Mouse (Mus musculus) forebrain, embryonic 14.5 days (tissue): ENCODE measurements at regions not wholly inside any gene's neighbourhood (a gene's known extent, or its start where the extent isn't known, plus 50 kb on each side); places are given as distances from the start of the nearest gene placed in this dataset.
"Not testable (repeated sequence)": the region's sequence is repeated elsewhere in the genome, so short reads cannot be mapped to it uniquely, and the experiment has no call there.

Experiments used
- ATAC-seq: fragments of 200-750 bp; cut with Nextera tagmentation; 2 replicates; pipeline ENCODE4 v1.8.0; 2017; ENCODE audit warnings: mild to moderate bottlenecking, moderate library complexity
- DNase-seq: peaks from one replicate; pipeline ENCODE4 v3.0.0-alpha.2; 2015; ENCODE audit warnings: low spot score
- H3K27ac ChIP-seq: fragments of 300-500 bp; sonication (generic); 2 replicates; pipeline ENCODE4 v1.5.1; 2014; ENCODE audit warnings: low read depth, mild to moderate bottlenecking, control low read depth, low read length, moderate library complexity
- H3K27me3 ChIP-seq: fragments of 300-500 bp; sonication (generic); replicated peaks from 2 replicates; pipeline ENCODE4 v1.6.1; 2014; ENCODE audit warnings: low read length, control low read depth, mixed read lengths; ENCODE audit not compliant: control insufficient read depth, insufficient read depth
- H3K36me3 ChIP-seq: fragments of 300-500 bp; sonication (generic); 2 replicates; pipeline ENCODE4 v1.6.1; 2014; ENCODE audit warnings: low read length, control low read depth; ENCODE audit not compliant: control insufficient read depth, insufficient read depth
- H3K4me1 ChIP-seq: fragments of 300-500 bp; sonication (generic); 2 replicates; pipeline ENCODE4 v1.6.1; 2014; ENCODE audit warnings: antibody characterized with exemption, low read length, control low read depth; ENCODE audit not compliant: control insufficient read depth, insufficient read depth
- H3K4me2 ChIP-seq: fragments of 300-500 bp; sonication (generic); 2 replicates; pipeline ENCODE4 v1.6.1; 2014; ENCODE audit warnings: mild to moderate bottlenecking, control low read depth, low read length
- H3K4me3 ChIP-seq: fragments of 300-500 bp; sonication (generic); 2 replicates; pipeline ENCODE4 v1.5.1; 2014; ENCODE audit warnings: low read depth, low read length, control low read depth
- H3K9ac ChIP-seq: fragments of 300-500 bp; sonication (generic); 2 replicates; pipeline ENCODE4 v1.6.1; 2014; ENCODE audit warnings: mild to moderate bottlenecking, low read length, control low read depth, moderate library complexity
- H3K9me3 ChIP-seq: fragments of 300-500 bp; sonication (generic); replicated peaks from 2 replicates; pipeline ENCODE4 v1.6.1; 2016; ENCODE audit warnings: low read length, control low read depth, mixed read lengths; ENCODE audit not compliant: control insufficient read depth
- WGBS: fragments of 180-500 bp; shearing (Covaris S2); extraction: QIAGEN DNeasy Blood & Tissue Kit; methylation state at CpG from one replicate; pipeline ENCODE4 v1.1.7; 2014; 5-methylcytosine and 5-hydroxymethylcytosine counted together

DNA sequence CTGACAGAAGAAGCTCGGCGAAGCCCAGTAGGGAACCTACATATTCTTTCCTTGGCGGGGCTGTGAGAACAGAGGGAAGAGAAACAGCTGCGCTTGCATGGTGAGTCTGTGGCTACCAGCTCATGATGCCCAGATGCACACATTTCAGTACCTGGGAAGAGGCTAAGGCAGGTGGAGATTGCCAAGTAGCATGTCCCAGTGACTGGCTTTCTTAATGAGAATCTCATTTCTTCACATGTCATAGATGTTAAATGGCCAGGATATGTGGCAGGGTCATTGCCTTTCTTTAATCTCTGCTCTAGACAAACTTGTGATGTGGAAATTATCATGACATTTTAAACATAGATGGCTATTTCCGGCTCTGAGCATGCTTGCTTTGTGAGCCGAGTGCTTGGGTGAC lies 109.5 kb upstream of the Tns3 start:
- DNase-seq (no peak), ATAC-seq (no peak)
- Histone ChIP-seq H3K36me3 (no peaks in the 10 kb centered on the region), H3K27ac (no peak overlapping the region), H3K27me3 (no peaks in the 10 kb centered on the region), H3K4me3 (no peak overlapping the region), H3K9me3 (no peaks in the 10 kb centered on the region), H3K4me1 (no peaks in the 10 kb centered on the region), H3K9ac (no peak overlapping the region), H3K4me2 (no peak overlapping the region)
- WGBS, result 86% methylated on average over 6 of the region's 6 CpGs

DNA sequence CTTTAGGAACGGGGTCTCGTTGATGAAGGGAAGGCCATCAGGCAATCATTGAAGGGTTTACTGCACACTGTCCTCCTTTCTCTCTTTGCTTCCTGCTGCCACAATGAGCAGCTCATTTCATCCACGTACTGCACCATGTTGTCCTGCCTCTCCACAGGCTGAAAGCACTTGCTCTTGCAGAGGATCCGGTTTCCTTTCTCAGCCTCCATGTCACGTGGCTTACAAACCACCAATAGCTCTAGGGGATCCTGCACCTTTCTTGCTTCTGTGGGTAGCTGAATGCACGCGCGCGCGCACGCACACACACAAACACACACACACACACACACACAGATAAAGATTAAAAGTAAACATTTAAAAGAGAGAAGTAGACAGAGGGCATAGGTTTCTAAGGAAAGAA lies 108.9 kb upstream of the Tns3 start:
- Histone ChIP-seq H3K27ac (no peak overlapping the region), H3K9ac (no peak overlapping the region), H3K4me1 (no peaks in the 10 kb centered on the region), H3K27me3 (no peaks in the 10 kb centered on the region), H3K4me2 (no peak overlapping the region), H3K36me3 (no peaks in the 10 kb centered on the region), H3K4me3 (no peak overlapping the region), H3K9me3 (no peaks in the 10 kb centered on the region)
- WGBS, result 83% methylated on average over 11 of the region's 11 CpGs
- DNase-seq (no peak), ATAC-seq (no peak)

DNA sequence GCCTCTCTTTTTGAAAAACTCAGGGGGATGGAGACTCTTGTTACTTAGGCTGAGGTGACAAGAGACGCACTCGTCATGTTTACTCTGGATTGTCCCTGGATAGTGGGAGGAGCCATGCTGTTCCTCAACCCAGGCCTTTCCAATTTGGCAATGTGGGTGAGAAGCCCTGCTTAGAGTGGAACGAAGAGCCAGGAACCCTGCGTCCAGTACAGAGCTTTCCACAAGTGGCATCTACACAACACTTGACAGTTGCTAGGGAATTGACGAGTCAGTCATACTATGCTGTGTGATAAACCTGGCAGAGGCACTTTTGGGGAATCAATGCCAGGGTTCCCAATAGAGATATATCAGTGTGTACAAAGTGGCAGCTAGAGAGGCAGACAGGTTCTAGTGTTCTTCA lies 108.2 kb upstream of the Tns3 start:
- ATAC-seq (no peak), DNase-seq (no peak)
- Histone ChIP-seq H3K9ac (no peak overlapping the region), H3K4me2 (no peak overlapping the region), H3K27ac (no peak overlapping the region), H3K27me3 (no peaks in the 10 kb centered on the region), H3K4me1 (no peaks in the 10 kb centered on the region), H3K4me3 (no peak overlapping the region), H3K36me3 (no peaks in the 10 kb centered on the region), H3K9me3 (no peaks in the 10 kb centered on the region)
- 84% methylated on average over 5 of the region's 5 CpGs for WGBS

DNA sequence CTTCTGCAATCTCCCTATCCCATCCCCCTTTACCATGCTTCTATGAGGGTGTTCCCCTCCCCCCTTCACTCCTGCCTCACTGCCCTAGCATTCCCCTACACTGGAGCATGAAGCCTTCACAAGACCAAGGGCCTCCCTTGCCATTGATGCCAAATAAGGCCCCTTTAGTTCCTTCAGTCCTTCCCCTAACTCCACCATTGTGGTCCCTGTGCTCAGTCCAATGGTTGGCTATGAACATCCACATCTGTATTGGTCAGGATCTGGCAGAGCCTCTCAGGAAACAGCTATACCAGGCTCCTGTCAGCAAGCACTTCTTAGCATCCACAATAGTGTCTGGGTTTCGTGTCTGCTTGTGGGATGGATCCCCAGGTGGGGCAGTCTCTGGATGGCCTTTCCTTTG lies 104.4 kb upstream of the Tns3 start:
- not testable (repeated sequence) for DNase-seq, H3K4me3 ChIP-seq, H3K36me3 ChIP-seq, ATAC-seq, H3K9me3 ChIP-seq, H3K4me2 ChIP-seq, H3K9ac ChIP-seq, H3K27me3 ChIP-seq, H3K27ac ChIP-seq, H3K4me1 ChIP-seq
- 44% methylated on average over 1 of the region's 1 CpGs for WGBS

DNA sequence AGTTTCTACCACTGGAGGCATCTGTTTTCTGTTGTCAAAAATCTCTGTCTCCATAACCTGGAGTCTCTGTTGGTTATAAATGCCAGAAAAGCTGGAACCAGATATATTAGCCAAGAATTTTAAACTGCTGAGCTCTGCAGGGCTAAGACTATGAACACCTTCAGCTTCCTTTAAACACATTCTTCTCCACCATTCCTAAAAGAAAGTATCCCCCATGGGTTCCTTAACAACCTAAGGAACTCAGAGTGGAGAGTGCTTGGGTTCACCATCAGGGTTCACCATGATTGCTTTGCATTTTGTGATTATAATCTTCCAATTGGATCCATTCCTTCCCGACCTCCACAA lies 101.2 kb upstream of the Tns3 start:
- Histone ChIP-seq H3K4me1 (no peaks in the 10 kb centered on the region), H3K27ac (no peak overlapping the region), H3K4me2 (no peak overlapping the region), H3K9me3 (no peaks in the 10 kb centered on the region), H3K4me3 (no peak overlapping the region), H3K27me3 (no peaks in the 10 kb centered on the region), H3K36me3 (no peaks in the 10 kb centered on the region), H3K9ac (no peak overlapping the region)
- DNase-seq (no peak), ATAC-seq (no peak)
- 82% methylated on average over 1 of the region's 1 CpGs for WGBS

DNA sequence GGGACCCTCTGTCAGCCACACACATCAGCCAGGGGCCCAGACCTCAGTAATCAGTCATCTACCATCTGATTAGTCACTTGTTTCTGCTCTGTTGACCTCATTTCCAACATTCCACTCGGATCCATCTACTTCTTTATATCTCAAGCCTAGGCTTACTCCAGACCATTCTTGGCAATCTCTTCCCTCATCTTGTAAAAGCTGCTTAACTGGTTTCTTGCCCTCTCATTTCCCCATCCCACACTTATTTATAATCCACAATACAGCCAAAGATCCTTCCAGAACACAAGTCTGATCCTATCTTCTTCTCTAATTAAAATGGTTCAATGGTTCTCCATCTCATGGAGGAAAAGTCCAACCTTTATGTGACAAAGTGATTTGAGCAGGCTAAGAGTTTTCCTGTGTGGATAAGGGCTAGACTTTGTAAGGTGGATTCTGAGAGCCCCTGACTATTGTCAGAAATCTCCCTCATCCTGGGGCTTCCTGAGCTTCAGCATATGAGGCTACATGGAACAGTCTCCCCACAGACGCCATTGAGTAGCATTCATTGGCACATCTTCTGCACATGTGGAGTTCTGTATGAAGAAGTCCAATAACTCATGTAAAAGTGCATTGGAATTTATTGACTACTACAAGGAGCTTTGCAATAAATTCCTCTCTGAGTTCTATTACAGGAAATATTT lies 100.7 kb upstream of the Tns3 start:
- ATAC-seq (no peak), DNase-seq (no peak)
- no peak overlapping the region for H3K4me3 ChIP-seq
- H3K4me1 ChIP-seq, result no peaks in the 10 kb centered on the region
- H3K4me2 ChIP-seq, result no peak overlapping the region
- H3K27ac ChIP-seq, result no peak overlapping the region
- H3K9me3 ChIP-seq, result no peaks in the 10 kb centered on the region
- no peak overlapping the region for H3K9ac ChIP-seq
- no peaks in the 10 kb centered on the region for H3K27me3 ChIP-seq
- 79% methylated on average over 2 of the region's 2 CpGs for WGBS
- no peaks in the 10 kb centered on the region for H3K36me3 ChIP-seq

DNA sequence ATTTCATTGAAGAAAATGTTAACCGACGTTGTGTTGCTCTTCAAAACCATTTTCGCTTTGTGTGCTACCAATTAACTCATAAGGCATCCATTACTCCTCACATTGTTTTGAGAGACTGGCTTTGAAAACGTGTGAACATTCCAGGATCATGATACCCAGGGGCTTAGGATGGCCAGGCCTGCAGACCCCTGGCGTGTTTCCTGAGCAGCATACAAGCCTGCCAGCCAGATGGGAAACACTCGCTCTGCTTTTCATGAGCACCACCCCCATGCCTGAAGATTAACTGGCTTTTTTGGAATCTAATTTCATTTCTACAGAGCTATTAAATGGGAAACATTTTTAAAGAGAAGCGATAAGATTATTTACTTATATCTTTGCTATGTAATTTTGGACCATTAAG lies 99.1 kb upstream of the Tns3 start:
- 73% methylated on average over 7 of the region's 7 CpGs for WGBS
- Histone ChIP-seq H3K36me3 (no peaks in the 10 kb centered on the region), H3K9ac (no peak overlapping the region), H3K4me3 (no peak overlapping the region), H3K4me1 (no peaks in the 10 kb centered on the region), H3K4me2 (no peak overlapping the region), H3K27ac (no peak overlapping the region), H3K27me3 (no peaks in the 10 kb centered on the region), H3K9me3 (no peaks in the 10 kb centered on the region)
- no peak for DNase-seq
- no peak for ATAC-seq

DNA sequence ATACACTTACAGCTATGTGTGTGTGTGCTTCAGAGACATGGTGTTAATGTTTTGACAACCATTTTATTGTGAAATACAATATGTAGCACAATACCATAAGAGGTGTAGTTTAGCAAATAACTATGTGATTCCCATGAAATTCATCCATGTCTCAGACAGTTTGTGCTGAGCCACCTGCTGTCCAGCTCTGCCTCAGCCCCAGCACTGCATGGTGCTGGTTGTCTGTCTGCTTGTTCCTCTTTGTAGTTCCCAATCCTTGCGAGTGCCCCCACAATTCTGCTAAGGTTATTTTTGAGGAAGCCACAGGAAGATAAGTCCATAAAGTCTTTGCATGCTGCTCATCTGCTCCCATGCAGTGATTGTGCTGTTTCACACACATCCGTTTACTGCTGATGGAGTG lies 97.8 kb upstream of the Tns3 start:
- DNase-seq, result no peak
- Histone ChIP-seq H3K36me3 (no peaks in the 10 kb centered on the region), H3K4me2 (no peak overlapping the region), H3K9me3 (no peaks in the 10 kb centered on the region), H3K4me1 (no peaks in the 10 kb centered on the region), H3K27me3 (no peaks in the 10 kb centered on the region), H3K9ac (no peak overlapping the region), H3K4me3 (no peak overlapping the region), H3K27ac (no peak overlapping the region)
- 74% methylated on average over 2 of the region's 2 CpGs for WGBS
- no peak for ATAC-seq

DNA sequence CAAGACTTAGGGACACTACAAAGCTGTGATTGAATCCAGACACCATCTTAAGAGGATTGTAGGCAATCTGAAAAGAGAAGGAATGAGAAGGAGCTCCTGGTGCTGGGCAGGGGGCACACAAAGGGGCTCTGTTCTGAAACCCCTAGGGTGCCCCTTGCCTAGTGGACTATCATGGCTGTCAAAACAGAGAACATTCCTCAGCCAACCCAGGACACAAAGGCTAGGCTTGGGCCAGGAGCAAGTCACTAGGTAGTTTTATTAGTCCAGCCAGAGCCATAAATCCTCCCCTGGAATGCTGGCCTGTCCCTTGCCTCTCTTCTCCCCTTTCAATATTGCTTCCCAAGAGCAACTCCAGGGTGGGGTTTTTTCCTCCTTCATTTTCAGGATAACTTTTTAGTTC lies 97.3 kb upstream of the Tns3 start:
- Histone ChIP-seq H3K4me1 (no peaks in the 10 kb centered on the region), H3K36me3 (no peaks in the 10 kb centered on the region), H3K27me3 (no peaks in the 10 kb centered on the region), H3K4me3 (no peak overlapping the region), H3K9me3 (no peaks in the 10 kb centered on the region), H3K27ac (no peak overlapping the region), H3K4me2 (no peak overlapping the region), H3K9ac (no peak overlapping the region)
- ATAC-seq, result no peak
- no peak for DNase-seq
